Mouse (Mus musculus) CH12.LX (cell line): Measurements from ENCODE around the gene Lurap1. TPM values are rescaled to one million over a fixed set of nuclear protein-coding genes. Genes with fewer than 3 reads are reported as not detected.
A peak's percentile ranks its signal among the peaks of the same experiment; 100 is the strongest.

Source experiments
- DNase-seq: peaks from one replicate; pipeline ENCODE4 v3.0.0-alpha.2; 2013; ENCODE audit errors: extremely low read depth
- H3K27ac ChIP-seq: 2 replicates; pipeline ENCODE4 v1.5.1; 2012; ENCODE audit warnings: low read depth, mild to moderate bottlenecking, control low read depth, moderate library complexity; ENCODE audit not compliant: insufficient read depth
- H3K27me3 ChIP-seq: replicated peaks from 2 replicates; pipeline ENCODE3; 2012; ENCODE audit warnings: inconsistent platforms
- H3K36me3 ChIP-seq, 2 experiments: replicated peaks in 1 of 2; 2 replicates each; pipeline versions ENCODE3 to v1.6.1; 2012; ENCODE audit warnings: inconsistent platforms in 1 of 2, low read length in 1 of 2, mild to moderate bottlenecking in 1 of 2, mixed read lengths in 1 of 2, moderate library complexity in 1 of 2; ENCODE audit not compliant: control insufficient read depth in 1 of 2, insufficient read depth in 1 of 2
- H3K4me1 ChIP-seq, 2 experiments: 2 replicates each; pipeline ENCODE4 v1.6.1; 2012; ENCODE audit warnings: inconsistent platforms in 1 of 2, moderate library complexity in 1 of 2; ENCODE audit not compliant: insufficient read depth in 2 of 2, control insufficient read depth in 1 of 2
- H3K4me2 ChIP-seq: 2 replicates; pipeline ENCODE4 v1.6.1; 2012; ENCODE audit warnings: low read depth, mild to moderate bottlenecking, control low read depth; ENCODE audit not compliant: poor library complexity, insufficient read depth, severe bottlenecking
- H3K4me3 ChIP-seq, 3 experiments: fragments of 150-350 bp in 1 of 3; sonication (generic) in 1 of 3; replicated peaks in 1 of 3; 2 replicates each; pipeline versions ENCODE3 to v1.5.1; 2011 to 2012; ENCODE audit warnings: low read depth in 2 of 3, low read length in 2 of 3, mild to moderate bottlenecking in 2 of 3, moderate library complexity in 2 of 3, control low read depth in 1 of 3, improper control_type of control experiment in 1 of 3, inconsistent platforms in 1 of 3, mixed read lengths in 1 of 3; ENCODE audit not compliant: poor library complexity in 1 of 3
- H3K79me2 ChIP-seq: replicated peaks from 2 replicates; pipeline ENCODE4 v1.6.1; 2012; ENCODE audit warnings: mild to moderate bottlenecking, moderate library complexity; ENCODE audit not compliant: control insufficient read depth, poor library complexity, insufficient read depth, severe bottlenecking; ENCODE audit errors: extremely low read depth
- H3K9ac ChIP-seq: 2 replicates; pipeline ENCODE4 v1.6.1; 2012; ENCODE audit warnings: low read depth, mild to moderate bottlenecking, control low read depth, moderate library complexity; ENCODE audit not compliant: insufficient read depth
- H3K9me3 ChIP-seq: replicated peaks from 2 replicates; pipeline ENCODE3; 2012; ENCODE audit warnings: low read length, inconsistent platforms, mixed read lengths
- BHLHE40 ChIP-seq: IDR thresholded peaks from 2 replicates; pipeline ENCODE4 v1.6.1; 2011; ENCODE audit warnings: mild to moderate bottlenecking, low read depth, low read length, improper control_type of control experiment
- CHD1 ChIP-seq: IDR thresholded peaks from 2 replicates; pipeline ENCODE4 v1.6.1; 2012; ENCODE audit warnings: low read depth, low read length, improper control_type of control experiment, inconsistent platforms
- CTCF ChIP-seq, 2 experiments: IDR thresholded peaks in 1 of 2; conservative IDR thresholded peaks in 1 of 2; 2 replicates each; pipeline ENCODE4 v1.5.1; 2011 to 2012; ENCODE audit warnings: low read depth in 2 of 2, low read length in 2 of 2, improper control_type of control experiment in 1 of 2, inconsistent platforms in 1 of 2, mild to moderate bottlenecking in 1 of 2, moderate library complexity in 1 of 2
- E2F4 ChIP-seq: IDR thresholded peaks from 2 replicates; pipeline ENCODE4 v1.6.1; 2011; ENCODE audit warnings: low read depth, low read length, improper control_type of control experiment; ENCODE audit not compliant: insufficient replicate concordance
- ELF1 ChIP-seq: IDR thresholded peaks from 2 replicates; pipeline ENCODE4 v1.6.1; 2014; ENCODE audit warnings: low read depth, mild to moderate bottlenecking, inconsistent platforms, low read length, improper control_type of control experiment
- EP300 ChIP-seq: IDR thresholded peaks from 2 replicates; pipeline ENCODE4 v1.6.1; 2011; ENCODE audit warnings: low read length, improper control_type of control experiment
- ETS1 ChIP-seq: conservative IDR thresholded peaks from 2 replicates; pipeline ENCODE4 v1.6.1; 2012; ENCODE audit warnings: low read depth, mild to moderate bottlenecking, inconsistent platforms, low read length, improper control_type of control experiment, moderate library complexity
- HCFC1 ChIP-seq: IDR thresholded peaks from 2 replicates; pipeline ENCODE4 v1.6.1; 2012; ENCODE audit warnings: low read depth, mild to moderate bottlenecking, inconsistent platforms, low read length, improper control_type of control experiment
- IRF4 ChIP-seq: IDR thresholded peaks from 2 replicates; pipeline ENCODE4 v1.6.1; 2014; ENCODE audit warnings: low read depth, mild to moderate bottlenecking, inconsistent platforms, low read length, improper control_type of control experiment
- JUND ChIP-seq: conservative IDR thresholded peaks from 2 replicates; pipeline ENCODE4 v1.6.1; 2011; ENCODE audit warnings: low read depth, low read length, improper control_type of control experiment
- KAT2A ChIP-seq: IDR thresholded peaks from 2 replicates; pipeline ENCODE4 v1.6.1; 2012; ENCODE audit warnings: low read length, improper control_type of control experiment, inconsistent platforms; ENCODE audit not compliant: insufficient replicate concordance
- MAFK ChIP-seq: IDR thresholded peaks from 2 replicates; pipeline ENCODE4 v1.6.1; 2011; ENCODE audit warnings: low read length, improper control_type of control experiment; ENCODE audit not compliant: insufficient replicate concordance
- MAX ChIP-seq: IDR thresholded peaks from 2 replicates; pipeline ENCODE4 v1.6.1; 2011; ENCODE audit warnings: low read length, improper control_type of control experiment
- MEF2A ChIP-seq: IDR thresholded peaks from 2 replicates; pipeline ENCODE4 v1.6.1; 2014; ENCODE audit warnings: low read depth, mild to moderate bottlenecking, inconsistent platforms, low read length, improper control_type of control experiment, borderline replicate concordance
- MXI1 ChIP-seq: IDR thresholded peaks from 2 replicates; pipeline ENCODE4 v1.6.1; 2011; ENCODE audit warnings: mild to moderate bottlenecking, low read depth, low read length, improper control_type of control experiment
- MYC ChIP-seq: IDR thresholded peaks from 2 replicates; pipeline ENCODE4 v1.6.1; 2011; ENCODE audit warnings: low read depth, mild to moderate bottlenecking, improper control_type of control experiment, low read length
- NELFE ChIP-seq: IDR thresholded peaks from 2 replicates; pipeline ENCODE4 v1.6.1; 2011; ENCODE audit warnings: low read depth, low read length, improper control_type of control experiment
- PAX5 ChIP-seq: IDR thresholded peaks from 2 replicates; pipeline ENCODE4 v1.6.1; 2012; ENCODE audit warnings: low read length, inconsistent platforms, mixed read lengths
- POLR2A ChIP-seq: IDR thresholded peaks from 2 replicates; pipeline ENCODE4 v1.6.1; 2011; ENCODE audit warnings: low read depth, mild to moderate bottlenecking, improper control_type of control experiment, low read length
- POLR2AphosphoS2 ChIP-seq: IDR thresholded peaks from 2 replicates; pipeline ENCODE4 v1.6.1; 2011; ENCODE audit warnings: low read depth, low read length, improper control_type of control experiment
- RAD21 ChIP-seq: IDR thresholded peaks from 2 replicates; pipeline ENCODE4 v1.6.1; 2011; ENCODE audit warnings: low read depth, mild to moderate bottlenecking, low read length, improper control_type of control experiment, moderate library complexity
- RCOR1 ChIP-seq: conservative IDR thresholded peaks from 2 replicates; pipeline ENCODE4 v1.6.1; 2012; ENCODE audit warnings: low read depth, mild to moderate bottlenecking, inconsistent platforms, low read length, improper control_type of control experiment
- SMC3 ChIP-seq: IDR thresholded peaks from 2 replicates; pipeline ENCODE4 v1.6.1; 2011; ENCODE audit warnings: low read depth, low read length, improper control_type of control experiment
- TBP ChIP-seq: conservative IDR thresholded peaks from 2 replicates; pipeline ENCODE4 v1.6.1; 2011; ENCODE audit warnings: low read depth, low read length, improper control_type of control experiment
- TCF12 ChIP-seq: IDR thresholded peaks from 2 replicates; pipeline ENCODE4 v1.6.1; 2014; ENCODE audit warnings: low read depth, mild to moderate bottlenecking, inconsistent platforms, low read length, improper control_type of control experiment
- UBTF ChIP-seq: IDR thresholded peaks from 2 replicates; pipeline ENCODE4 v1.6.1; 2012; ENCODE audit warnings: low read depth, mild to moderate bottlenecking, inconsistent platforms, low read length, improper control_type of control experiment, moderate library complexity
- USF2 ChIP-seq: conservative IDR thresholded peaks from 2 replicates; pipeline ENCODE4 v1.6.1; 2011; ENCODE audit warnings: low read depth, low read length, improper control_type of control experiment
- ZKSCAN1 ChIP-seq: IDR thresholded peaks from 2 replicates; pipeline ENCODE4 v1.6.1; 2012; ENCODE audit warnings: low read depth, inconsistent platforms, low read length, improper control_type of control experiment, borderline replicate concordance
- ZMIZ1 ChIP-seq: IDR thresholded peaks from 2 replicates; pipeline ENCODE4 v1.6.1; 2012; ENCODE audit warnings: low read depth, mild to moderate bottlenecking, inconsistent platforms, low read length, improper control_type of control experiment
- dilution Hi-C: fragments of 300-500 bp; cut with MboI; formaldehyde crosslinking; loops from 2 replicates; pipeline ENCODE4 v1.14.3; 2020; ENCODE audit warnings: low sequenced_read_pairs; ENCODE audit not compliant: extremely low pct_unique_long_range_greater_than_20kb, extremely low pct_ligation_motif_present
- in situ Hi-C: fragments of 300-500 bp; cut with MboI; formaldehyde crosslinking; loops from 3 replicates; pipeline ENCODE4 v1.14.3; 2019; ENCODE audit warnings: low sequenced_read_pairs, low pct_ligation_motif_present, low pct_unique_long_range_greater_than_20kb, mixed read lengths
- polyA plus RNA-seq: library from polyadenylated mRNA; unstranded; fragments of >175 nt; gene quantifications from 2 replicates; pipeline ENCODE4 v1.2.1, GENCODE M21; 2012; ENCODE audit warnings: low read depth; ENCODE audit not compliant: insufficient read length
- total RNA-seq, 2 experiments: library from RNA; depleted of rRNA; stranded (reverse); fragments of 300-350 nt in 1 of 2; fragments of >200 nt in 1 of 2; gene quantifications; 2 replicates each; pipeline ENCODE4 v1.2.3; 2012 to 2014

Gene Lurap1
- total and polyA plus RNA-seq, 3 experiments: 0.10 TPM; not detected in 2

- no peaks in the 10 kb centered on the region for H3K27me3 ChIP-seq
- TF ChIP-seq RCOR1 (no peak; the same call in 1 of the 2 replicates), KAT2A (no peak), MAX (0 out of 2 replicates have a peak, but pooled peaks have one; percentile 29), POLR2AphosphoS2 (no peak), NELFE (no peak), IRF4 (no peak), MAFK (no peak), HCFC1 (no peak; the same call in 1 of the 2 replicates), CTCF (conservative IDR thresholded peaks at IDR 0.05 in 1 of 2, IDR thresholded peaks at IDR 0.05 in 1 of 2; ENCODE audit: low read depth in 2 of 2, low read length in 2 of 2) (no peak)
- DNase-seq: no peak
- in situ Hi-C loops: loop anchor here (25.0 kb wide), 2 partner anchors 186 to 661 kb away; partner anchors contain the start of genes Hpdl, Mutyh and Toe1
- H3K4me2 ChIP-seq: peak overlapping the region; percentile 91
- no peak overlapping the region for H3K27ac ChIP-seq
- dilution Hi-C loops: no loop called here
- peaks cover 6 to 18% of the 10 kb centered on the region in 2 experiments; a peak in 2 of 4 replicates for H3K4me1 ChIP-seq
- peaks cover 39 to 44% of the 10 kb centered on the region in 2 experiments for H3K36me3 ChIP-seq
- peak overlapping the region; percentile 69 to 87 (median 84) for H3K4me3 ChIP-seq
- peaks cover 11% of the 10 kb centered on the region for H3K79me2 ChIP-seq
- H3K9ac ChIP-seq: peak overlapping the region; percentile 97
- peaks cover 5% of the 10 kb centered on the region for H3K9me3 ChIP-seq
Measured at GRCm38 (mm10) chr4:116150862-116151221, 296 bp downstream of the Lurap1 start.

DNA sequence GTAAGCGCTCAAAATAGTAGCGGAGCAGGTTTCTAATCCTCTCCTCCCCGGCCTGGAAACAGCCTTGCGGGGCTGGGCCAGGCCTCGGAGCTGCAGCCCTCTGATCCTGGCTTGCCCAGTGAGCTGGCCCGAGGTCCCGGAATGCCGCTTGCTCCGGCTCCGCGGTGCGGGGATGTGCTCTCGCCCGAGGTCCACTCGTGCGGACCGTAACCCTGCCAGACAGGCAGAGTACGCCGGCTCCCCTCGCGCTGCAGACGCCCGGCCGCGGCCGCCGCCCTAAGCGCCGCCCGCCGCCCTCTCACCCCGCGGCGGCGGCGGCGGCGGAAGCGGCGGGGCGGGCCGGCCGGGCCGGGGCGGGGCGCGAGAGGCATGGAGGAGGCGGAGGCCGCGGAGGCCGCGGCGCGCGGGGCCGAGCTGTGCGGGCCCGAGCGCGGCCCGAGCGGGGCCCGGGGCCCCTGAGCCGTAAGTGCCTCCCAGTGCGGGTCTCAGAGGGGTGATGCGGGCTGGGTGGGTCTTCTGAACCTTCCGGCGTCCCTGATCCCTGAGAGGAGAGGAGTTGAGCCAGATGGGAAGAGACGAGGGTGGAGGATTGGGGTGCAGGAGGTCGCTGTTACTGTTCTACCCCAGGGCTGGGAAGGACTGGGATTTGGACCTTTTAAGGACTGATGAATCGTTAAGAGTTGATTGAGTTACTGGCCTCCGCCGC lies 829 bp downstream of the Lurap1 start:
- Histone ChIP-seq H3K79me2 (peaks cover 11% of the 10 kb centered on the region), H3K4me2 (peak overlapping the region; percentile 91), H3K27me3 (no peaks in the 10 kb centered on the region), H3K9me3 (peaks cover 5% of the 10 kb centered on the region), H3K36me3 (peaks cover 33 to 39% of the 10 kb centered on the region in 2 experiments), H3K4me3 (peak overlapping the region; percentile 71 to 87 (median 84)), H3K9ac (peak overlapping the region; percentile 97), H3K27ac (no peak overlapping the region), H3K4me1 (peaks cover 6 to 18% of the 10 kb centered on the region in 2 experiments; a peak in 2 of 4 replicates)
- no peak for DNase-seq
- in situ Hi-C loops (loop anchor here (25.0 kb wide), 2 partner anchors 187 to 662 kb away; partner anchors contain the start of genes Hpdl, Mutyh and Toe1), dilution Hi-C loops (no loop called here)
- TF ChIP-seq HCFC1 (peak; percentile 41; the same call in 1 of the 2 replicates), NELFE (peak; percentile 84), USF2 (no peak), POLR2AphosphoS2 (peak; percentile 64; the same call in 1 of the 2 replicates), MAFK (no peak), EP300 (no peak), PAX5 (no peak), MAX (no peak), RAD21 (no peak), MEF2A (no peak), ZKSCAN1 (no peak), MXI1 (peak; percentile 81), IRF4 (no peak; the same call in 1 of the 2 replicates), UBTF (0 out of 2 replicates have a peak, but pooled peaks have one; percentile 44), SMC3 (no peak), JUND (no peak), TBP (no peak), MYC (peak; percentile 28; the same call in 1 of the 2 replicates), ETS1 (no peak), CHD1 (no peak), TCF12 (peak; percentile 59; the same call in 1 of the 2 replicates), E2F4 (no peak), ZMIZ1 (peak; percentile 58), POLR2A (peak; percentile 92), BHLHE40 (no peak), ELF1 (no peak), CTCF (conservative IDR thresholded peaks at IDR 0.05 in 1 of 2, IDR thresholded peaks at IDR 0.05 in 1 of 2; ENCODE audit: low read depth in 2 of 2, low read length in 2 of 2) (no peak)
